Mouse (Mus musculus): ENCODE data around the gene Copz2. TPM values are rescaled to one million over a fixed set of nuclear protein-coding genes. Genes with fewer than 3 reads are reported as not detected.

Gene Copz2
- polyA plus RNA-seq, 1 experiment from 2014 or later: 44.2 TPM

DNA sequence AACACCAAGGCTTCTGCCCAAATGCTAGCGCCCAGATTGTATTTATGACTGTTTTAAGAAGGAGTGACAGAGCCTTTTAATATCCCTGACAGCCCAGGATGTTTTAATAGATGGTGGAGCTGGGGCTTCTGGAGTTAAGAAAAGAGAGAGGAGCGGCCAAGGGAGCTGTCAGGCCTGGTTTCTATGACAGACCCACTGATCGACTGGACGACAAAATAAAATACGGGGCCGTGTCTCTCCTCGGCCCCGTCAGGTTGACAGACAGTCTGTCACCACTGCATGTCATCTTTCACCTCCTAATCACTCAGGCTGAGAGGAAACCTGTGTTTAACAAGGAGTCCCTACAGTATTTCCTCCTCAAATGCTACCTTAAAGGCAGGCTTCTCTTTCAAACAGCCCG, 51.7 kb downstream of the Copz2 start:
- WGBS: 33% methylated on average over 9 of the region's 9 CpGs
- H3K27ac ChIP-seq: peak overlapping the region; percentile 93
- H3K4me3 ChIP-seq: peak overlapping the region; percentile 28; the same call in 1 of the 2 replicates
- no peaks in the 10 kb centered on the region for H3K9me3 ChIP-seq
- no peak for DNase-seq (ENCODE audit: low spot score)
- H3K27me3 ChIP-seq (ENCODE audit: insufficient read depth, poor library complexity, severe bottlenecking): no peaks in the 10 kb centered on the region
- peaks cover 6% of the 10 kb centered on the region; the same call in 1 of the 2 replicates for H3K36me3 ChIP-seq
- peaks cover 94% of the 10 kb centered on the region for H3K4me1 ChIP-seq (replicated peaks)

DNA sequence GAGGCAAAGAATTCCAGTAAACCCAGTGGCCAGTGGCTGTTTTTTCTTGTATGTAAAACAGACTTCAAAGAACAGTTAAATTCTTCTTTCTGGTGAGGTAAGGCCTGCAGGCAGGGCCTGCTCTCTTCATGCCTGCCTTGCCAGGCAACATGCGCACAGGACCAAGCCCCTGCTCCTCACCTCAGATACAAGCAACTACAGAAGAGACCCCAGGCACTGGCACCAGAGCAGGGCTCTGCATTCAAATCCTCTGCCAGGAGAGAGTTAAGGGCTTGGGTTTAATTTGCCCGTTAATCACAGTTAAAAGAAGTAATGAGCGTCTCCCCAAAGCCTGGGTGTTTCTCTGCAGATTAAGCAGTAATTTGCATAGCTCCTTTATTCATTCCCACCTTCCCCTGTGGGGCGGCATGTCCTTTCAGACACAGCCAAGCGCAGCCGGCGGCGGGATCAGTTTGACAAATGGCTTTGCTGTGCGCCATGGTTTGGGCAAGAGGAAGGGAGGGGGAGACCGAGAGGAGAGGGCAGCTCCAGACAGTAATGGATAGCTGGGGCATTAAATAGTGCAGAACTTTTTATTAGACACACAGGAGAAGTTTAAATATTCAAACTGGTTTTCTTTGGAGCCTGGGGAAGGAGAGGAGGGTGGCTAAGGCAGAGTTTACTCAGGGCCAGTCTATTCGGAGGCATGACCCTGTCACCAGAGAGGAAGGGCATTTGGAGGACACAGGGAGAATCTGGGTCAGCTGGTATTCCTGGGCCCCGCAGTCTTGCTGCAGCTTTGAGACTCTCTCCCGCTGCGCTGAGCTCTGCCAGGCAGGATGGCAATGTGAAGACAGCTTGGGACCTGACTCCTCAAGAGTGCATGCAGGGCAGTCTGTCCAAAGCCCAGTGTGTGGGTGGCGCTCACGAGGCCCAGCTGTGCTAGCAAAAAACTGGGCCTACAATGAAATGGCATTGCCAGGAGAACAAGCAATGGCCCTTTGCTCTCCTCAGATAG, 53.3 kb downstream of the Copz2 start:
- 10% methylated on average over 16 of the region's 16 CpGs for WGBS
- peak; percentile 85 for DNase-seq (ENCODE audit: low spot score)
- H3K4me3 ChIP-seq: peak overlapping the region; percentile 29

DNA sequence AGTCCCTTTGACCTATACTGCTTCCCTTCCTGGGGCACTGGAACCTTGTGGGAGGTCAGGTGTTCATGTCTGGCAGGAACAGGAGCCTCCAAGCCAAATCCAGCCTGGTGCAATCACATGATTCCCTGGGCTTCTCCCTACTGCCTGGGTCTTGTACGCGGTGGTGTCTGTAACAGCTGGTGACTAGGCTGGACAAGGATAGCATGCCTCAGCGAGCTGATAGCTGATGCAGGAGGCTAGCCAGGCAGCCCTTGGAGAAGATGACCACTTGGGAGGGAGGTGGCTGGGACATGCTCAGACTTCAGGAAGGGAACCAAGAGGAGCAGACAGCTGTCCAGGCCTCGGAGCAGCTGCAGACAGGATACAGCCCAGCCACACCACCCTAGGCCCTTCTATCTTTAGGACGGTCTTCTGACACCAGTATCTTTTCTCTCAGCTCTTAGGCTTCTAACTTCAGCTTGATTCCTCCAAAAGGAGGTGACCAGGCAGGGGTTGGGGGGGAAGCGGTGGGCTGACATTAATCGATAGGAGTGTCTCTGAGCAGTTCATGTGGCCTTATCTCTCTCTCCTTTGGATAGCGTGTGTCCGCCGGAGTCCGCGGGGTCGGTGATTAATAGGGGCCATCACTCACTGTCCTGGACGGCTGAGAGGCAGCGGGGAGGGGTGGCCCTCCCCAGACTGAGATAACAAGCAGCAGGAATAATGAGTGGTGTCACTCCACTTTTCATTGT, 56.9 kb downstream of the Copz2 start:
- peaks cover 56% of the 10 kb centered on the region for H3K36me3 ChIP-seq
- DNase-seq (ENCODE audit: low spot score): peak; percentile 77
- H3K4me1 ChIP-seq (replicated peaks): peaks cover 93% of the 10 kb centered on the region

More for the DNA sequence above, 53.3 kb downstream of the Copz2 start:
- H3K4me1 ChIP-seq (replicated peaks): peaks cover 94% of the 10 kb centered on the region
- no peaks in the 10 kb centered on the region for H3K9me3 ChIP-seq
- no peaks in the 10 kb centered on the region for H3K27me3 ChIP-seq (ENCODE audit: insufficient read depth, poor library complexity, severe bottlenecking)
- peaks cover 22% of the 10 kb centered on the region for H3K36me3 ChIP-seq
- H3K27ac ChIP-seq: peak overlapping the region; percentile 93

DNA sequence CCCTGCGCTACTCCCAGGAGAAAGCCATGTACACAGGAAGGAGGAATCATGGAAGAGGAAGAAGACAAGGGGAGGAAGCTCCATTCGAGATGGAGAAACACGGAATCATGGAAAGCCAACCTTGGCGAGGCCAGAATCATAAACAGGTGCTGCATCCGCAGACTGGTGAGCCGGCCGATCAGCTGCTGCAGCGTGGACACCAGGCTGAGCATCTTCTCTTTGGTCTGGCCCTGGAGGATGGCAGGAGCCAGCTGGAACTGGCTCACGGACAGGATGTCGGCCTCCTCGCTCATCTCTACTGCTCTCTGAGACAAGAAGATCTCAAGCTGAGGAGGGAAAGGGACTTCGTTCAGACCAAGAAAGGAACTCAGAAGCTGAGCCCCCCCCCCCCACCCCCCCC, 58.9 kb downstream of the Copz2 start:
- WGBS: 88% methylated on average over 12 of the region's 12 CpGs
- Histone ChIP-seq H3K27me3 (ENCODE audit: insufficient read depth, poor library complexity, severe bottlenecking) (no peaks in the 10 kb centered on the region), H3K36me3 (peaks cover 76% of the 10 kb centered on the region), H3K4me3 (no peak overlapping the region), H3K27ac (peak overlapping the region; percentile 95), H3K4me1 (replicated peaks) (peaks cover 77% of the 10 kb centered on the region), H3K9me3 (no peaks in the 10 kb centered on the region)
- no peak for DNase-seq (ENCODE audit: low spot score)

More for the DNA sequence above, 56.9 kb downstream of the Copz2 start:
- 39% methylated on average over 15 of the region's 15 CpGs for WGBS
- peak overlapping the region; percentile 3; the same call in 1 of the 2 replicates for H3K4me3 ChIP-seq
- peak overlapping the region; percentile 95 for H3K27ac ChIP-seq
- no peaks in the 10 kb centered on the region for H3K9me3 ChIP-seq
- H3K27me3 ChIP-seq (ENCODE audit: insufficient read depth, poor library complexity, severe bottlenecking): no peaks in the 10 kb centered on the region

DNA sequence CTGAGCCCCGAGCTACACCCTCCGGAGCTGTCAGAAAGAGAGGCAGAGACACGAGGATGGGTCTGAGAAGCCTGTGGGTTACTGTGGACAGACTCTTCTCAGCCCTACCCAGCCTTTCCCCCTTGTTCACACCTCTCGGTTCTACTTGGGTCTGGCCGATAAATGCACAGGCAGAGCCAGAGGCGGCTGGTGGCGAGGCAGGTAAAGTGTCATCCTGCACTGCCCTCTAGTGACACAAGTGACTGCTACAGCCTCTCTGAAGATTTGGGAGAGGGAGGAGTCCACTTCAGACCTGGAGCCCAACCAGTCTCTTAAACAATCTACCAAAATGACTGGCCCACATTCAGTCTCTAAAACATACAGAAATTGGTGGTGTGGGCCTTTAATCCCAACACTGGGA, 60.3 kb downstream of the Copz2 start:
- Histone ChIP-seq H3K27me3 (ENCODE audit: insufficient read depth, poor library complexity, severe bottlenecking) (no peaks in the 10 kb centered on the region), H3K36me3 (peaks cover 79% of the 10 kb centered on the region), H3K9me3 (no peaks in the 10 kb centered on the region), H3K4me1 (replicated peaks) (peaks cover 73% of the 10 kb centered on the region), H3K27ac (peak overlapping the region; percentile 95), H3K4me3 (no peak overlapping the region)
- DNase-seq (ENCODE audit: low spot score): peak; percentile 88
- WGBS: 21% methylated on average over 7 of the region's 7 CpGs

MicroRNAs encoded within 50 kb of the gene (microRNA counts, 519-probe panel; counts per million panel counts)
- microRNA mmu-miR-152: 4,320 counts per million, percentile 90 among the panel's probes with 10 or more counts

Other genes with a start within 250 kb of the Copz2 start
- gene Snx11, start 72.3 kb upstream of the Copz2 start, polyA plus RNA-seq (2016; fragmentation: Nextera tagmentation; extraction: Ambion mirVana): 28.0 and 30.4 TPM in 2 replicates
- gene Cbx1, start 60.7 kb upstream of the Copz2 start, polyA plus RNA-seq (2016; fragmentation: Nextera tagmentation; extraction: Ambion mirVana): 158 and 198 TPM in 2 replicates
- gene Nfe2l1, start 19.9 kb upstream of the Copz2 start, polyA plus RNA-seq (2016; fragmentation: Nextera tagmentation; extraction: Ambion mirVana): 65.7 and 71.8 TPM in 2 replicates
- 112 and 124 TPM in 2 replicates for gene Cdk5rap3, start 66.6 kb downstream of the Copz2 start, polyA plus RNA-seq (2016; fragmentation: Nextera tagmentation; extraction: Ambion mirVana)
- 0.37 and 0.75 TPM in 2 replicates for gene Prr15l, start 78.2 kb downstream of the Copz2 start, polyA plus RNA-seq (2016; fragmentation: Nextera tagmentation; extraction: Ambion mirVana)
- gene Pnpo, start 94.1 kb downstream of the Copz2 start, polyA plus RNA-seq (2016; fragmentation: Nextera tagmentation; extraction: Ambion mirVana): 31.4 and 36.4 TPM in 2 replicates
- 29.5 and 31.4 TPM in 2 replicates for gene Sp2, start 133.1 kb downstream of the Copz2 start, polyA plus RNA-seq (2016; fragmentation: Nextera tagmentation; extraction: Ambion mirVana)
- gene Sp6, start 163.5 kb downstream of the Copz2 start, polyA plus RNA-seq (2016; fragmentation: Nextera tagmentation; extraction: Ambion mirVana): 1.6 and 2.3 TPM in 2 replicates
- gene Scrn2, start 180.1 kb downstream of the Copz2 start, polyA plus RNA-seq (2016; fragmentation: Nextera tagmentation; extraction: Ambion mirVana): 38.3 and 39.4 TPM in 2 replicates
- 3.5 and 6.8 TPM in 2 replicates for gene Lrrc46, start 191.5 kb downstream of the Copz2 start, polyA plus RNA-seq (2016; fragmentation: Nextera tagmentation; extraction: Ambion mirVana)
- 78.9 and 80.7 TPM in 2 replicates for gene Mrpl10, start 191.7 kb downstream of the Copz2 start, polyA plus RNA-seq (2016; fragmentation: Nextera tagmentation; extraction: Ambion mirVana)
- gene Osbpl7, start 200.8 kb downstream of the Copz2 start, polyA plus RNA-seq (2016; fragmentation: Nextera tagmentation; extraction: Ambion mirVana): 9.4 and 10.7 TPM in 2 replicates

All from hindbrain, embryonic 10.5 days (tissue).